Mouse (Mus musculus) spleen, embryonic (tissue): ENCODE measurements around the gene Kcnj8.

Experiments used
- CTCF ChIA-PET: fragments of 350-600 bp; sonication (Branson Sonifier 250); formaldehyde crosslinking; loops from one replicate; lab custom pipeline; 2022; lab: Charles Lee

Gene Kcnj8

DNA sequence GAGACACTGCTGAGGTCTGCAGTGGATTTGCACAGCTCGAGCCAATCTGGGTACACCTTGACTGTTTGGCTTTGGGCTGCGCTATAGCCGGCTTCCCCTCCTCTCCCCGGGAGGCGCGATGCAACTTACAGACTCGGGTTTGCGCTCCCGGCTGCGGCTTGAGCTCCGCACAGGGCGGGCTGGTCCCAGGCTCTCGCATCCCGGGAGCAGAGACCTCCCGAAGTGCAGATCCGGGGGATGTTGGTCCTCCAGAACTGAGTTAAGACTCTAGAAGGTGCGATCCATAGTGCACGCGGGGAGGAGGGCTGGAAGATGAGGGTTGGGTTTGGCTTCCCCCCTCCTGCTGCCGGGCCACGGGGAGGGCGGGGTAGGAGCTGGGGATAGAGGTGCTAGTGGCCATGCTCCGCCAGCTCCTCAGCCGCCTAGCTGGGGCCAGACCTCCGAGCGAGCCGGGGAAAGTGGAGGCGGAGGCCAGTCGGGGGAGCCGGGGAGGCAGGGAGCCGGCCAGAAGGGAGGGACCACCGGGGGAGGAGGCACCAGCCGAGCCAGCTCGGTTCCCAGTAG, at the start of gene Kcnj8:
Gene Kcnj8, minus strand, starts transcription at position 560 of the 564 bp plus-strand sequence.
- CTCF ChIA-PET, result no interaction called here

DNA sequence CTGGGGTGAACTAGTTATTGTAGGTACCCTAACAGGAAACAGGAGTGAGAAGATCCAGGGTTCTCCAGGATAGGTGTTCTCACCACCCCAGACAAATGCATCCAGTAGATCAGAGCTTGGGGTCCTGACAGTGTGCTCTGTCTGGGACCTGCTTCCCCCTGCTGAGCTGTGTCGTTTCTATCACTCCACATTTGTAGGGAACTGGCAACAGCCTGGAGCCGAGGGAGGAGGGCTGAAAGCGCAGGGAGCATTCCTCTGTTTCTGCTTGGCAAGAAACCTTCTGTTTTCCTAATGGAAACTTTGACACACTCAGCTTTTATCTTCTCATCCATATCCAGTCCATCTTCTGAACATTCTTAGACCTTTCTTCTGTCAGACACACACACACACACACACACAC, 45.2 kb upstream of the Kcnj8 start:
- CTCF ChIA-PET, result no interaction called here

DNA sequence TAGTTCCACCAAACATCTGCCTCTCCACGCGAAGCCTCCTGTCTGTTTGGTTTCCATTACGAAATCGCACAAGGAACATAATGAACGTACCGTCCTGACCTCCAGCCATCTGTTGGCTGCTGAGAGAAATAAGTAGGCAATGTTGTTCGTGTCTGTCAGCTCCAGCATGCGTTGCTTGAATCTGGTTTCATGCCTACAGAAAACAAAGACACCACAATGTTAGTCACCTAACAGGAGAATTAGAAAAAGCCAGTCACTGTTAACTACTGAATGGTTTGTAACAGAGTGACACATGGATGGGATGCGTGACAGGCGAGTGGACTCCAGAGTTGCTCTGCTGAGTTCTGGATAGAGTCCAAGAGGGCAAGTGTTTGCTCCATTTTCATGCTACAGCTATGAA, 42.9 kb upstream of the Kcnj8 start:
- CTCF ChIA-PET, result no interaction called here

DNA sequence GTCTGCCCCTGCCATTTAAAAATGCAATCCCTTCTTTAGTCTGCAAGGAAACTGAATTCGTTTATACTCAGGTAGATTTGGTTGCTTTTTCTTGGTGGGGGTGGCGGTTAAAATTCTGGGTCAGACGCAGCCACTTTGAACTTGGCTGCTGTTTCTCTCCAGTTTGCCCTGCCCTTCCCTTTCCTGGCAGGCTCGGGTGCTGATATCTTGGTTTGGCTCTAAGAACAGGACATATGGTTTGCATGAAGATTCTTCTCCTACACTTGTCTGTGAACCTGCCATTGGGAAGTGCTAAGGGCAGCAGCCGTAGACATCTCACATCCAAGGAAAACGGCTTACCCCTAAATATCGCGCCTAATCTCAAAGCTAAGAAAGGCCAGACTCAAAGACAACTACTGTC, 41.0 kb upstream of the Kcnj8 start:
- CTCF ChIA-PET, result no interaction called here

- CTCF ChIA-PET, result no interaction called here
Measured at GRCm38 (mm10) chr6:142609401-142610373, 38.3 kb upstream of the Kcnj8 start.

GRCm38 (mm10) chr6:142607080-142607479, 35.7 kb upstream of the Kcnj8 start:
- CTCF ChIA-PET, result no interaction called here

DNA sequence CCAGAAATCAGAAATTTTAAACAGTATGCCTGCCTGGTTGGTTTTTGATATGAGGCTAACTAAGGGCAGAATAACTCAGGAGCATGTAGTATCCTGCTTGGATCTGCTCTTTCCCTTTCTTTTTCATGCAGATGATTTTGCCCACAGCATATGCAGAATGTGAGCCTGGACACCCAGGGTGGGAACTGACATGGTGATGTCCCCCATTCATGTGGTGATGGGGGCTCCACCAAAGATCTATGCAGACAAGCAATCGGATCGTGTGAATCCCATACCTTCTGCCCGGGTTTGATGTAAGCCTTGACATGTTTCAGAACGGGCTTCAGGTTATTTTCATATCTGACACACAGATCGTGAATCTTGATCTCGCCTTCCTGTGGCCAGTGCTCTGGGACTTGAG, 31.4 kb upstream of the Kcnj8 start:
- CTCF ChIA-PET, result no interaction called here

- CTCF ChIA-PET, result no interaction called here
Measured at GRCm38 (mm10) chr6:142578831-142579230, 7.4 kb upstream of the Kcnj8 start.

GRCm38 (mm10) chr6:142577801-142578200, 6.4 kb upstream of the Kcnj8 start:
- CTCF ChIA-PET, result interaction anchor here (0.6 kb wide), 1 partner anchor 41 kb away, joined by 3 read pairs; no protein-coding TSS in a partner anchor

- CTCF ChIA-PET, result no interaction called here
Measured at GRCm38 (mm10) chr6:142572876-142573275, 1.5 kb upstream of the Kcnj8 start.

- CTCF ChIA-PET, result no interaction called here
Measured at GRCm38 (mm10) chr6:142571629-142572360, 381 bp upstream of the Kcnj8 start.

DNA sequence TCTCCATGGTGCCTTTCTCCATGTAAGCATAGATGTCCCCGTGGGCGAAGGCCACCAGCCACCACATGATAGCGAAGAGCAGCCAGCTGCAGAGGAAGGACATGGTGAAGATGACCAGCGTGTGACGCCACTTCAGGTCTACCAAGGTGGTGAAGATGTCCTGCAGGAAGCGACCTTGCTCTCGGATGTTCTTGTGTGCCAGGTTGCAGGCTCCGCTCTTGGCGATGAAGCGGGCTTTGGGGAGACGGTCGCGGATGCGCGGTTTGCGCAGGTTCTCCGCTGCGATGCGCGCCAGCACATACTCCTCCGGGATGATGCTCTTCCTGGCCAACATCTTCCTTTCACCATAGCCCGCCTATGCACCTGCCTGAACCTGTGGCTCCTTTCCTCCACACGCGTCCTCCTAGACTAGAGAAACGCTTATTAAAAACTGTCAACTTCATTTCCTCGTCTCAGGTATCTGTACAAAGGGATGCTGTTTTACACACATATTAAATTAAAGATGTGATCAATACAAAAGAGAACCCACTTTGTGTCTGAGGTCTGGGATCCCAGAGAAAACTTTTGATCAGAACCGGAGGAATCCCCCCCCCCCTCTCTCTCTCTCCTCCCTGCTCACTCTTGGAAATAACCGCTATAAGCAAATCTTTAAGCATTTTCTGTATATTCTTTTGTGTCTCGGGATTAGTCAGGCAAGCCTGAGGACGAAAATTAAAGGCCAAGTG, 1.2 kb downstream of the Kcnj8 start:
- CTCF ChIA-PET, result no interaction called here

- CTCF ChIA-PET, result no interaction called here
Measured at GRCm38 (mm10) chr6:142568713-142569357, 2.6 kb downstream of the Kcnj8 start.

DNA sequence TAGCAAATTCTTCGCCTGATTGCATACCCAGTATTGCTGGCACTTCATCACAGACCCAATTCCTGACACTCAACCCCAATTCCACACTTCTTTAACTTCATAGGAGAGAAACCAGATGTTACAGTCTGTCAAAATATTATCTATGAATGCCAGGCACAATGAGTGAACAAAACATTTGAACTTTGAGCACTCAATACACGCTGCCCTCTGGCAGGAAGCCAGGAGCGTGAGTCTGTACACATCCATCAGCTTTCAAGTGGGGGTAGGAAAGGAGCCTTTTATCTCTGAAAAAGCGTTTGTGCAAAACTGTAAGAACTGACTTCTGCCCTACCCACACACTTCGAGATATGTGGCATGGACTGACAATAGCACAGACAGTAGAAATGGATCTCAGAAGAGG, 4.0 kb downstream of the Kcnj8 start:
- CTCF ChIA-PET, result no interaction called here

DNA sequence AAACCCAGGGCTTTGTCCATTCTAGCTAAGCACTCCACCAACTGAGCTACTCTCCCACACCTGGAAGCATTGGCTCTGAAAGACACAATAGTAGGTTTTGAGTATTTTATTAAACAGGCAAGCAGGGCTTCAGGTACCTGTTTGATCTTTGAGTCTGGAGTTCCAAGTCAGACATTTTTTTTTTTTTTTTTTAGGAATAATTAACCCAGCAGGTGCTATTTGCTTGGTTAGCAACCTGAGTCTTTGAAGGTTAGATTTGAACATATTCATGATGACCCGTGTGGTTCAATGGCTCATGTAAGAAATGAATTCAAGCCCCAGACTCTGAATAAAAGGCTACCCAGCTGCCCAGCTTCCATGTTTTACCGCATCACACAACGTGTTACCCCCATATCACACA, 6.7 kb downstream of the Kcnj8 start:
- CTCF ChIA-PET, result no interaction called here

DNA sequence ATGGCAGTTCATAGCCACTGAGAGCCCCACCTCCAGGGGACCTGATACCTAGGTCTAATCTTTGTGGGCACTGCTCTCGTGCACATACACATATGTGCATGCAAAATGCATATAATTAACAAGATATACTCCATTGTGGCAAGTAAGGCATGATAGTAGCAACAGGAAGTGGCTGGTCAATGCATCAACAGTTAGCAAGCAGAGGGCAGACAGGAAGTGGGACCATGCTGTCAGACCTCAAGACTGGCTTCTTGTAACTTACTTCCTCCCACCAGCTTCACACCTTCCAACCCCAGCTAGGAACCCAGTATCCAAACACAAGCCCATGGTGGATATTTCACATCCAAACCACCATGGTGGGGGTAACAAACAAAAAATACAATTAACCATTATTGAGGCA, 10.3 kb downstream of the Kcnj8 start:
- CTCF ChIA-PET, result no interaction called here

DNA sequence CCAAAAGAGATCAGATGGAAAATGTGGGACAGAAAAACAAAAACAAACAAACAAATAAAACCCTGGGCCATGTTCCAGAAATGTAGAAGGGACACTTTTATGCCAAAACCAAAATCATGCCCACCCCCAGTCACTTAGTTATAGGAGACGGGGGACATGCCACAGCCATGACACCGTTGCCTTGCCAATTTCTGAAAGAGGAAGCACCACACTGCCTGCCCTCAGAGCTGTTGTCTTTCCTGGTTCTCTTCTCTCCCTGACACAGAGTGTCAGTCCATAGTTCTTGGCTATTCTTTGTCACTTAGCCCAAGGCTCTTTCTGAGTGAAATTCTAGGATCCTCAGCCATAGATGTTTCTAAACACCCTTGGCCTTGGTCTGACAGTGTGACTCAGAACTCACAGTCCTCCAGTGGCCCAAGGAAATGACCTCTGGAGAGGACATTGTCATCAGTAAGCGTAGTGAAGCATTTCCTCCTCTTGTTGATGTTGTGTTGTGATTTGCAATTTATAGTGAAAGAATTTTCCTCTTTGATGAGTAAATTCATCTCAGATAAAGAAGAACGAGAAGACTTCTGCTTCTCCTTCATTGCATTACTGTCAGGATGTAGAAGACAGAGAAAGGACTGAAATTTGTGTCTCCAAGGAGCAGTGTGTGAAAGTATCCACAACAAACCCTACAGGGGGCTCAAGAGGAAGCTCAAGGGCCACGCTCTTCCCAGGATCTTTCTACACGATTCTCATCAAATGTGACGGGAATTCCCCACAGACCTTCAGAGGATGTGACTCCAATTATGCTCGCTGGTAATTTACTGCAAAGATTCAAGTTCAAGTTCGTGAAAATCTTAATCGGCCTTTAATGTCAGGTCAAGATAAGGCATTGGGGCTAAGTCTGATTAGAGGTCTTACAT, 12.4 kb downstream of the Kcnj8 start:
- CTCF ChIA-PET, result no interaction called here

- CTCF ChIA-PET, result no interaction called here
Measured at GRCm38 (mm10) chr6:142558076-142558475, 13.3 kb downstream of the Kcnj8 start.

DNA sequence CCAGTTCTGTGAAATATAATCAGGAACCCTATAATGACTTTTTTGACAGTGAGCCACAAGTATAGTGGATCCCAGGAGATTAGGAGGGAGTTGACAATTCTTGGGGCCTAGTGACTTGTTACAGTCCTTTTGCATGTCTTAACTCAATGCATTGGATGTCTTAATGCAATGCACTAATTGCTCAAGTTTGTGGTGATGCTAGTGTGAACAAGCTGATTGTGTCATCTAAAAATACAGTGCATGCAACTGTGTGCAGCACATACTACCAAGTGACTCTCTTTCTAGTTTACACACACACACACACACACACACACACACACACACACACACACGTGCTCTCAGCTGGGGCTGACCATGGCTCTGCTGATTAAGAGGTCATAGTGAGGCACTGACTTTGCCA, 15.4 kb downstream of the Kcnj8 start:
- CTCF ChIA-PET, result no interaction called here

DNA sequence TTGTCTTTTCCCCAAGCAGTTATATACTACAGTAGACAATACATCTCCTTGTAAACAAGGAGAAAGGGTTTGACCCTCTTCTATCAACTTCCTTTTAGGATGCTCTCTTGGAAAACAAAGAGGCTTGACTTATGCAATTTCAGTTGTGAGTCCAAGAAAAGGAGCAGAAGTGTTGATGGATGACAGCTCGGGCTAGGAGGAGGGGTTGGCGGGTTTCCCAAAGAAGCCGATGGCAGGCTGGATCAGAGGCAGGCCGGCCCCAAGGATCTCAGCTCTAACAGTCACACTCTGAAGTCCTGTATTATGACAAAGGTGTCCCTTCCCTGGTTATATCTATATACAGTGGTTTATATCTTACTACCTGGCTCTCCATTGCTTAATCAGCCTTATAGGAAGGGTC, 19.9 kb downstream of the Kcnj8 start:
- CTCF ChIA-PET, result no interaction called here
